Mouse (Mus musculus) myocyte (in vitro differentiated cells): Measurements from ENCODE around the gene Pkp4. TPM values are rescaled to one million over a fixed set of nuclear protein-coding genes. Genes with fewer than 3 reads are reported as not detected.
A peak's percentile ranks its signal among the peaks of the same experiment; 100 is the strongest.

ENCODE experiments used
- H3K27me3 ChIP-seq: one replicate; pipeline ENCODE4 v1.6.1; 2011; ENCODE audit not compliant: control insufficient read depth, insufficient read depth, insufficient read length
- H3K36me3 ChIP-seq: one replicate; pipeline ENCODE4 v1.6.1; 2011; ENCODE audit not compliant: control insufficient read depth, insufficient read depth
- H3K4me2 ChIP-seq: one replicate; pipeline ENCODE4 v1.6.1; 2011; ENCODE audit warnings: low read depth, control low read depth
- H3K4me3 ChIP-seq: one replicate; pipeline ENCODE4 v1.5.1; 2011; ENCODE audit warnings: mild to moderate bottlenecking, control low read depth, moderate library complexity
- H3K79me2 ChIP-seq: one replicate; pipeline ENCODE4 v1.6.1; 2011; ENCODE audit not compliant: control insufficient read depth, insufficient read depth
- H3ac ChIP-seq: one replicate; pipeline ENCODE4 v1.6.1; 2011; ENCODE audit not compliant: control insufficient read depth, insufficient read length
- CEBPB ChIP-seq: IDR thresholded peaks from 2 replicates; pipeline ENCODE4 v1.6.1; 2011; ENCODE audit warnings: mild to moderate bottlenecking, moderate library complexity; ENCODE audit not compliant: poor library complexity, insufficient read depth, severe bottlenecking
- E2F4 ChIP-seq: IDR thresholded peaks from one replicate; pipeline ENCODE4 v1.6.1; 2011; ENCODE audit warnings: mild to moderate bottlenecking, control low read depth, moderate library complexity; ENCODE audit not compliant: insufficient read depth
- MAX ChIP-seq: IDR thresholded peaks from one replicate; pipeline ENCODE4 v1.6.1; 2011; ENCODE audit warnings: low read depth, mild to moderate bottlenecking, control low read depth
- MYOD1 ChIP-seq, 3 experiments: IDR thresholded peaks; one replicate each; pipeline ENCODE4 v1.6.1; 2011; ENCODE audit warnings: control low read depth in 2 of 3, low read depth in 2 of 3, mild to moderate bottlenecking in 2 of 3, moderate library complexity in 1 of 3; ENCODE audit not compliant: insufficient read length in 2 of 3, control insufficient read depth in 1 of 3
- MYOG ChIP-seq, 3 experiments: IDR thresholded peaks; one replicate each; pipeline ENCODE4 v1.6.1; 2011; ENCODE audit warnings: control low read depth in 2 of 3, low read depth in 2 of 3, mild to moderate bottlenecking in 2 of 3; ENCODE audit not compliant: insufficient read length in 2 of 3, control insufficient read depth in 1 of 3, insufficient read depth in 1 of 3
- POLR2A ChIP-seq: IDR thresholded peaks from one replicate; pipeline ENCODE4 v1.6.1; 2011; ENCODE audit warnings: low read depth, mild to moderate bottlenecking, control low read depth, moderate library complexity; ENCODE audit not compliant: insufficient read length
- POLR2AphosphoS2 ChIP-seq: IDR thresholded peaks from one replicate; pipeline ENCODE4 v1.6.1; 2011; ENCODE audit warnings: low read depth, control low read depth; ENCODE audit not compliant: insufficient read length
- REST ChIP-seq: IDR thresholded peaks from one replicate; pipeline ENCODE4 v1.6.1; 2011; ENCODE audit warnings: mild to moderate bottlenecking, control low read depth, moderate library complexity; ENCODE audit not compliant: insufficient read depth, insufficient read length
- SRF ChIP-seq: IDR thresholded peaks from one replicate; pipeline ENCODE4 v1.6.1; 2011; ENCODE audit warnings: low read depth; ENCODE audit not compliant: control insufficient read depth, insufficient read length
- TCF12 ChIP-seq: IDR thresholded peaks from one replicate; pipeline ENCODE4 v1.6.1; 2011; ENCODE audit warnings: mild to moderate bottlenecking, control low read depth; ENCODE audit not compliant: poor library complexity, insufficient read depth, severe bottlenecking
- TCF3 ChIP-seq: IDR thresholded peaks from one replicate; pipeline ENCODE4 v1.6.1; 2011; ENCODE audit warnings: low read depth, control low read depth; ENCODE audit not compliant: insufficient read length
- USF1 ChIP-seq: IDR thresholded peaks from one replicate; pipeline ENCODE4 v1.6.1; 2011; ENCODE audit warnings: low read depth, mild to moderate bottlenecking, control low read depth, moderate library complexity
- polyA plus RNA-seq: library from polyadenylated mRNA; unstranded; fragments of >200 nt; fragmentation: generic; extraction: Trizol; gene quantifications from one replicate; pipeline ENCODE4 v1.2.1, GENCODE M21; 2012; ENCODE audit warnings: missing spikeins

Pkp4 gene
- polyA plus RNA-seq, 1 experiment: 25.3 TPM

GRCm38 (mm10) chr2:59197156-59197555, 36.5 kb downstream of the Pkp4 start:
- TF ChIP-seq MAX (no peak), E2F4 (no peak), SRF (no peak), POLR2A (no peak), MYOG (IDR thresholded peaks at IDR 0.05; ENCODE audit: control insufficient read depth in 1 of 3, insufficient read depth in 1 of 3, insufficient read length in 2 of 3, low read depth in 2 of 3) (peak in 1 of 3 experiments; percentile 15), POLR2AphosphoS2 (no peak), USF1 (no peak), REST (no peak), CEBPB (no peak), MYOD1 (IDR thresholded peaks at IDR 0.05; ENCODE audit: control insufficient read depth in 1 of 3, insufficient read length in 2 of 3, low read depth in 2 of 3) (peak in 1 of 3 experiments; percentile 13), TCF3 (no peak), TCF12 (no peak)
- Histone ChIP-seq H3K4me2 (no peak overlapping the region), H3K36me3 (no peaks in the 10 kb centered on the region), H3K79me2 (peaks cover 52% of the 10 kb centered on the region), H3K4me3 (no peak overlapping the region), H3K27me3 (no peaks in the 10 kb centered on the region), H3ac (no peak overlapping the region)

GRCm38 (mm10) chr2:59199476-59199976, 38.9 kb downstream of the Pkp4 start:
- Histone ChIP-seq H3K4me2 (no peak overlapping the region), H3K79me2 (peaks cover 49% of the 10 kb centered on the region), H3K36me3 (no peaks in the 10 kb centered on the region), H3ac (no peak overlapping the region), H3K4me3 (no peak overlapping the region), H3K27me3 (no peaks in the 10 kb centered on the region)
- no peak for TF ChIP-seq TCF3
- no peak for TF ChIP-seq CEBPB
- TF ChIP-seq MYOG (IDR thresholded peaks at IDR 0.05; ENCODE audit: control insufficient read depth in 1 of 3, insufficient read depth in 1 of 3, insufficient read length in 2 of 3, low read depth in 2 of 3): no peak
- no peak for TF ChIP-seq TCF12
- TF ChIP-seq REST: no peak
- no peak for TF ChIP-seq MAX

DNA sequence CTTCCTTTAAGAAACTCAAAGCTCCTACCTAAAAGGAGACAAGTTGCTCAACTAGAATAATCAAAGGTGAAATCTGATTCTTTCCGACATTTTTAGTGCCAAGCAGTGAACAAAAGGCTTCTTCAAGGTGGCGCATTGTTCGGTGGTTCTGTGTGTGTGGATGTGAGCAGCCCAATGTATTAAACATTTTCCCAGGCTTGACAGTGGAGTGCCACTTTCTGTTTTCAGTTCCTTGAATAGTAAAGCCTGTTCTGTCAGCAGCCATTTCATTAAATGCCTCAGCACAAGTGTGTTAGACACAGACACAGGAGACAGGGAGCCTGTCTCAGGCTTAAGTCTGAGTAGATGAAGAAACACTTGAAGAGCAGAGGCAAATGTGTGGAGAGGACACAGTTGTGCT, 39.9 kb downstream of the Pkp4 start:
- no peaks in the 10 kb centered on the region for H3K36me3 ChIP-seq
- no peak overlapping the region for H3ac ChIP-seq
- peaks cover 42% of the 10 kb centered on the region for H3K79me2 ChIP-seq
- H3K4me2 ChIP-seq: no peak overlapping the region
- no peaks in the 10 kb centered on the region for H3K27me3 ChIP-seq
- no peak overlapping the region for H3K4me3 ChIP-seq
- TF ChIP-seq TCF3: no peak
- TF ChIP-seq CEBPB: no peak
- no peak for TF ChIP-seq MYOG (IDR thresholded peaks at IDR 0.05; ENCODE audit: control insufficient read depth in 1 of 3, insufficient read depth in 1 of 3, insufficient read length in 2 of 3, low read depth in 2 of 3)
- TF ChIP-seq POLR2A: no peak
- TF ChIP-seq E2F4: no peak
- no peak for TF ChIP-seq MYOD1 (IDR thresholded peaks at IDR 0.05; ENCODE audit: control insufficient read depth in 1 of 3, insufficient read length in 2 of 3, low read depth in 2 of 3)
- TF ChIP-seq MAX: no peak
- TF ChIP-seq TCF12: no peak
- TF ChIP-seq POLR2AphosphoS2: no peak
- no peak for TF ChIP-seq USF1
- no peak for TF ChIP-seq REST
- TF ChIP-seq SRF: no peak

DNA sequence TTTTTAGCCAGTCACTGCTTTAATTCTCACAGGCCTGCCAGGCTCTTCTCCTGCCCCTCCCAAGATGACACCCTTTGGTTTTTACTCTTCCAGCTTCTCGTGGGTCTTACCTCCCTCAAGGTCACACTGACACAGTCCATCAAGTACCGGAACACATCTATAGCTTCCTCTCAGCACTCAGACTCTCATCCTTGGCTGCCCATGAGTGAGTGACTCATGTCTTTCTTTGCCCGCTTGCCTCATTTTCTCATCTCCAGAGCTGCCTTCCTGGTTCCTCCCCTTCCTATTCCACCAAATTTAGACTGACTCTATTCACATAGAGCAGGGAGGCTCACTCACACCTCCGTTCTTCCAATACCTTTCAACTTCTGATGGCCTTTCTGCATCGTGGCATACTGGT, 42.3 kb downstream of the Pkp4 start:
- H3K27me3 ChIP-seq: no peaks in the 10 kb centered on the region
- H3K36me3 ChIP-seq: no peaks in the 10 kb centered on the region
- peaks cover 44% of the 10 kb centered on the region for H3K79me2 ChIP-seq
- H3K4me3 ChIP-seq: no peak overlapping the region
- H3ac ChIP-seq: no peak overlapping the region
- H3K4me2 ChIP-seq: no peak overlapping the region
- TF ChIP-seq TCF12 (no peak), REST (no peak), E2F4 (no peak), POLR2A (no peak), TCF3 (no peak), MYOG (IDR thresholded peaks at IDR 0.05; ENCODE audit: control insufficient read depth in 1 of 3, insufficient read depth in 1 of 3, insufficient read length in 2 of 3, low read depth in 2 of 3) (no peak), MYOD1 (IDR thresholded peaks at IDR 0.05; ENCODE audit: control insufficient read depth in 1 of 3, insufficient read length in 2 of 3, low read depth in 2 of 3) (no peak), SRF (no peak), CEBPB (no peak), POLR2AphosphoS2 (no peak), MAX (no peak), USF1 (no peak)
